Mouse (Mus musculus): ENCODE measurements around the gene Mrpl36. TPM values are rescaled to one million over a fixed set of nuclear protein-coding genes. Genes with fewer than 3 reads are reported as not detected.

Mrpl36 gene
- polyA plus RNA-seq, 1 experiment from 2014 or later: 125 TPM

Other genes starting within 250 kb of the Mrpl36 start
- gene Irx4, start 68.0 kb upstream of the Mrpl36 start, polyA plus RNA-seq (2014; fragmentation: Nextera tagmentation; extraction: Ambion mirVana): 2.1 and 2.8 TPM in 2 replicates
- 337 and 377 TPM in 2 replicates for gene Ndufs6, start within 50 bp of the Mrpl36 start, polyA plus RNA-seq (2014; fragmentation: Nextera tagmentation; extraction: Ambion mirVana)
- gene Lpcat1, start 138.7 kb downstream of the Mrpl36 start, polyA plus RNA-seq (2014; fragmentation: Nextera tagmentation; extraction: Ambion mirVana): 49.4 and 52.2 TPM in 2 replicates
- gene Slc6a3, start 208.2 kb downstream of the Mrpl36 start, polyA plus RNA-seq (2014; fragmentation: Nextera tagmentation; extraction: Ambion mirVana): 0.10 TPM in 1 of 2 replicates, not detected in the other

Measured in embryonic facial prominence, embryonic 11.5 days (tissue).